Mouse (Mus musculus) hindbrain, embryonic 12.5 days (tissue): ENCODE measurements at regions not wholly inside any gene's neighbourhood (a gene's known extent, or its start where the extent isn't known, plus 50 kb on each side); places are given as distances from the start of the nearest gene placed in this dataset.

Experiments
- ATAC-seq: fragments of 200-750 bp; cut with Nextera tagmentation; 2 replicates; pipeline ENCODE4 v1.8.0; 2017; ENCODE audit warnings: moderate TSS enrichment; ENCODE audit not compliant: low FRiP score
- H3K27ac ChIP-seq: fragments of 300-500 bp; sonication (generic); 2 replicates; pipeline ENCODE4 v1.5.1; 2016; ENCODE audit warnings: mild to moderate bottlenecking
- H3K27me3 ChIP-seq: fragments of 300-500 bp; sonication (generic); 2 replicates; pipeline ENCODE4 v1.6.1; 2016; ENCODE audit warnings: mild to moderate bottlenecking
- H3K36me3 ChIP-seq: fragments of 300-500 bp; sonication (generic); 2 replicates; pipeline ENCODE4 v1.6.1; 2016; ENCODE audit warnings: mild to moderate bottlenecking
- H3K4me1 ChIP-seq: fragments of 300-500 bp; sonication (generic); 2 replicates; pipeline ENCODE4 v1.6.1; 2016
- H3K4me2 ChIP-seq: fragments of 300-500 bp; sonication (generic); replicated peaks from 2 replicates; pipeline ENCODE4 v1.6.1; 2016; ENCODE audit warnings: mild to moderate bottlenecking
- H3K4me3 ChIP-seq: fragments of 300-500 bp; sonication (generic); 2 replicates; pipeline ENCODE4 v1.5.1; 2016; ENCODE audit warnings: mild to moderate bottlenecking
- H3K9ac ChIP-seq: fragments of 300-500 bp; sonication (generic); 2 replicates; pipeline ENCODE4 v1.6.1; 2016; ENCODE audit warnings: mild to moderate bottlenecking, moderate library complexity
- H3K9me3 ChIP-seq: fragments of 300-500 bp; sonication (generic); replicated peaks from 2 replicates; pipeline ENCODE4 v1.6.1; 2016; ENCODE audit warnings: mild to moderate bottlenecking
- WGBS: fragments of 180-500 bp; shearing (Covaris S2); methylation state at CpG from one replicate; pipeline ENCODE4 v1.1.7; 2016; 5-methylcytosine and 5-hydroxymethylcytosine counted together

- Histone ChIP-seq H3K9ac (no peak overlapping the region), H3K9me3 (no peaks in the 10 kb centered on the region), H3K4me2 (no peak overlapping the region), H3K27me3 (no peaks in the 10 kb centered on the region), H3K27ac (no peak overlapping the region), H3K4me1 (no peaks in the 10 kb centered on the region), H3K4me3 (no peak overlapping the region), H3K36me3 (no peaks in the 10 kb centered on the region)
- ATAC-seq = no peak
- 56% methylated on average over 3 of the region's 3 CpGs for WGBS
Observed at GRCm38 (mm10) chr13:115199166-115199565, 97.4 kb upstream of the Itga1 start.

GRCm38 (mm10) chr13:115188066-115188465 lies 86.3 kb upstream of the Itga1 start:
- 73% methylated on average over 2 of the region's 2 CpGs for WGBS
- no peaks in the 10 kb centered on the region for H3K4me1 ChIP-seq
- no peaks in the 10 kb centered on the region for H3K36me3 ChIP-seq
- ATAC-seq = no peak
- no peak overlapping the region for H3K4me2 ChIP-seq
- no peak overlapping the region for H3K4me3 ChIP-seq
- H3K27ac ChIP-seq = no peak overlapping the region
- H3K9ac ChIP-seq = no peak overlapping the region
- H3K27me3 ChIP-seq = no peaks in the 10 kb centered on the region
- no peaks in the 10 kb centered on the region for H3K9me3 ChIP-seq

- H3K36me3 ChIP-seq = no peaks in the 10 kb centered on the region
- no peak for ATAC-seq
- WGBS = 93% methylated on average over 3 of the region's 3 CpGs
Observed at GRCm38 (mm10) chr13:115187356-115187755, 85.6 kb upstream of the Itga1 start.

GRCm38 (mm10) chr13:115182211-115182870 lies 80.6 kb upstream of the Itga1 start:
- no peak for ATAC-seq
- Histone ChIP-seq H3K9me3 (no peaks in the 10 kb centered on the region), H3K36me3 (no peaks in the 10 kb centered on the region), H3K4me1 (no peaks in the 10 kb centered on the region), H3K9ac (no peak overlapping the region), H3K27me3 (no peaks in the 10 kb centered on the region), H3K4me3 (no peak overlapping the region), H3K27ac (no peak overlapping the region), H3K4me2 (no peak overlapping the region)
- 91% methylated on average over 6 of the region's 6 CpGs for WGBS

More at GRCm38 (mm10) chr13:115187356-115187755, 85.6 kb upstream of the Itga1 start:
- H3K9me3 ChIP-seq = no peaks in the 10 kb centered on the region
- H3K27ac ChIP-seq = no peak overlapping the region
- H3K27me3 ChIP-seq = no peaks in the 10 kb centered on the region
- H3K4me1 ChIP-seq = no peaks in the 10 kb centered on the region
- no peak overlapping the region for H3K4me3 ChIP-seq
- H3K4me2 ChIP-seq = no peak overlapping the region
- H3K9ac ChIP-seq = no peak overlapping the region

- ATAC-seq = no peak
- WGBS = 92% methylated on average over 7 of the region's 7 CpGs
- H3K4me2 ChIP-seq = no peak overlapping the region
- H3K9me3 ChIP-seq = no peaks in the 10 kb centered on the region
- no peak overlapping the region for H3K27ac ChIP-seq
- no peak overlapping the region for H3K4me3 ChIP-seq
- H3K36me3 ChIP-seq = no peaks in the 10 kb centered on the region
- H3K4me1 ChIP-seq = no peaks in the 10 kb centered on the region
- no peak overlapping the region for H3K9ac ChIP-seq
- H3K27me3 ChIP-seq = no peaks in the 10 kb centered on the region
Observed at GRCm38 (mm10) chr13:115178175-115178917, 76.6 kb upstream of the Itga1 start.

- H3K27me3 ChIP-seq = no peaks in the 10 kb centered on the region
- no peak overlapping the region for H3K4me3 ChIP-seq
- ATAC-seq = no peak
- no peak overlapping the region for H3K4me2 ChIP-seq
- 83% methylated on average over 7 of the region's 7 CpGs for WGBS
- H3K9me3 ChIP-seq = no peaks in the 10 kb centered on the region
- no peaks in the 10 kb centered on the region for H3K36me3 ChIP-seq
- no peaks in the 10 kb centered on the region for H3K4me1 ChIP-seq
- H3K9ac ChIP-seq = no peak overlapping the region
- H3K27ac ChIP-seq = no peak overlapping the region
Observed at GRCm38 (mm10) chr13:115171347-115172062, 69.7 kb upstream of the Itga1 start.

GRCm38 (mm10) chr13:115165981-115166380 lies 64.2 kb upstream of the Itga1 start:
- 88% methylated on average over 3 of the region's 3 CpGs for WGBS
- H3K36me3 ChIP-seq = no peaks in the 10 kb centered on the region
- H3K9me3 ChIP-seq = no peaks in the 10 kb centered on the region
- no peak overlapping the region for H3K4me3 ChIP-seq
- H3K27me3 ChIP-seq = no peaks in the 10 kb centered on the region
- H3K27ac ChIP-seq = no peak overlapping the region
- no peak for ATAC-seq
- no peak overlapping the region for H3K9ac ChIP-seq
- H3K4me1 ChIP-seq = no peaks in the 10 kb centered on the region
- H3K4me2 ChIP-seq = no peak overlapping the region

GRCm38 (mm10) chr13:115162689-115163413 lies 61.1 kb upstream of the Itga1 start:
- WGBS = 90% methylated on average over 4 of the region's 4 CpGs
- no peak overlapping the region for H3K4me2 ChIP-seq
- no peak overlapping the region for H3K27ac ChIP-seq
- no peaks in the 10 kb centered on the region for H3K9me3 ChIP-seq
- H3K36me3 ChIP-seq = no peaks in the 10 kb centered on the region
- H3K4me3 ChIP-seq = no peak overlapping the region
- H3K4me1 ChIP-seq = no peaks in the 10 kb centered on the region
- no peak overlapping the region for H3K9ac ChIP-seq
- ATAC-seq = no peak
- H3K27me3 ChIP-seq = no peaks in the 10 kb centered on the region

GRCm38 (mm10) chr13:115159386-115159785 lies 57.6 kb upstream of the Itga1 start:
- ATAC-seq = no peak
- WGBS = 81% methylated on average over 4 of the region's 4 CpGs

More at GRCm38 (mm10) chr13:115159386-115159785, 57.6 kb upstream of the Itga1 start:
- Histone ChIP-seq H3K27me3 (no peaks in the 10 kb centered on the region), H3K4me2 (no peak overlapping the region), H3K36me3 (no peaks in the 10 kb centered on the region), H3K4me1 (no peaks in the 10 kb centered on the region), H3K27ac (no peak overlapping the region), H3K9ac (no peak overlapping the region), H3K9me3 (no peaks in the 10 kb centered on the region), H3K4me3 (no peak overlapping the region)
